Mouse (Mus musculus): ENCODE measurements around the gene Srrt.

Srrt gene

GRCm38 (mm10) chr5:137337190-137337589 lies 29.7 kb upstream of the Srrt start:
- DNase-seq (ENCODE audit: low spot score): no peak

GRCm38 (mm10) chr5:137335066-137335465 lies 27.6 kb upstream of the Srrt start:
- no peak for DNase-seq (ENCODE audit: low spot score)

GRCm38 (mm10) chr5:137334317-137334716 lies 26.8 kb upstream of the Srrt start:
- no peak for DNase-seq (ENCODE audit: low spot score)

- peak; percentile 99 for DNase-seq (ENCODE audit: low spot score)
These were observed 26.2 kb upstream of the Srrt start, which contains the start of gene Slc12a9 for GRCm38 (mm10) chr5:137333512-137334174. Slc12a9 (minus strand) TSS chr5:137333597.

- DNase-seq (ENCODE audit: low spot score): no peak
These were observed 25.5 kb upstream of the Srrt start for GRCm38 (mm10) chr5:137332857-137333511.

- DNase-seq (ENCODE audit: low spot score): no peak
These were observed 23.4 kb upstream of the Srrt start for GRCm38 (mm10) chr5:137330910-137331309.

GRCm38 (mm10) chr5:137320996-137321395 lies 13.5 kb upstream of the Srrt start:
- no peak for DNase-seq (ENCODE audit: low spot score)

GRCm38 (mm10) chr5:137318570-137318969 lies 11.1 kb upstream of the Srrt start:
- DNase-seq (ENCODE audit: low spot score): no peak

GRCm38 (mm10) chr5:137317361-137317760 lies 9.9 kb upstream of the Srrt start:
- no peak for DNase-seq (ENCODE audit: low spot score)

GRCm38 (mm10) chr5:137315084-137315903 lies 7.8 kb upstream of the Srrt start:
- peak; percentile 80 for DNase-seq (ENCODE audit: low spot score)

- peak; percentile 98 for DNase-seq (ENCODE audit: low spot score)
These were observed 7.0 kb upstream of the Srrt start, which contains the start of gene Trip6 for GRCm38 (mm10) chr5:137314193-137315083. Trip6 (minus strand) TSS chr5:137314404.

- DNase-seq (ENCODE audit: low spot score): no peak
These were observed 6.2 kb upstream of the Srrt start for GRCm38 (mm10) chr5:137313466-137314192.

GRCm38 (mm10) chr5:137308356-137308755 lies 882 bp upstream of the Srrt start:
- DNase-seq (ENCODE audit: low spot score): no peak

- DNase-seq (ENCODE audit: low spot score): no peak
These were observed 952 bp downstream of the Srrt start for GRCm38 (mm10) chr5:137306439-137307005.

- no peak for DNase-seq (ENCODE audit: low spot score)
These were observed 1.7 kb downstream of the Srrt start for GRCm38 (mm10) chr5:137305822-137306221.

GRCm38 (mm10) chr5:137304816-137305215 lies 2.7 kb downstream of the Srrt start:
- DNase-seq (ENCODE audit: low spot score): no peak

- no peak for DNase-seq (ENCODE audit: low spot score)
These were observed 3.3 kb downstream of the Srrt start for GRCm38 (mm10) chr5:137304165-137304564.

GRCm38 (mm10) chr5:137303609-137304008 lies 3.9 kb downstream of the Srrt start:
- no peak for DNase-seq (ENCODE audit: low spot score)

- peak; percentile 70 for DNase-seq (ENCODE audit: low spot score)
These were observed 6.2 kb downstream of the Srrt start for GRCm38 (mm10) chr5:137301253-137301652.

- no peak for DNase-seq (ENCODE audit: low spot score)
These were observed 8.2 kb downstream of the Srrt start for GRCm38 (mm10) chr5:137299240-137299639.

GRCm38 (mm10) chr5:137297126-137297525 lies 10.3 kb downstream of the Srrt start:
- no peak for DNase-seq (ENCODE audit: low spot score)
